Mouse (Mus musculus) bone marrow macrophage, adult 2 months (primary cell): ENCODE data around the gene Shisa8.

Experiments
- CTCF ChIP-seq: IDR thresholded peaks from 2 replicates; pipeline ENCODE4 v1.5.1; 2012; ENCODE audit warnings: low read depth, mild to moderate bottlenecking, low read length, moderate library complexity
- POLR2A ChIP-seq: IDR thresholded peaks from 2 replicates; pipeline ENCODE4 v1.6.1; 2012; ENCODE audit warnings: mild to moderate bottlenecking, low read depth, low read length, borderline replicate concordance

GRCm38 (mm10) chr15:82211911-82212751 lies 484 bp downstream of the Shisa8 start:
- TF ChIP-seq CTCF (no peak), POLR2A (no peak)
